Mouse (Mus musculus): ENCODE measurements around the gene B3gnt3. TPM values are rescaled to one million over a fixed set of nuclear protein-coding genes. Genes with fewer than 3 reads are reported as not detected.

The B3gnt3 gene
- total RNA-seq, 2 experiments from 2014 or later, result 5.2 to 5.5 TPM

DNA sequence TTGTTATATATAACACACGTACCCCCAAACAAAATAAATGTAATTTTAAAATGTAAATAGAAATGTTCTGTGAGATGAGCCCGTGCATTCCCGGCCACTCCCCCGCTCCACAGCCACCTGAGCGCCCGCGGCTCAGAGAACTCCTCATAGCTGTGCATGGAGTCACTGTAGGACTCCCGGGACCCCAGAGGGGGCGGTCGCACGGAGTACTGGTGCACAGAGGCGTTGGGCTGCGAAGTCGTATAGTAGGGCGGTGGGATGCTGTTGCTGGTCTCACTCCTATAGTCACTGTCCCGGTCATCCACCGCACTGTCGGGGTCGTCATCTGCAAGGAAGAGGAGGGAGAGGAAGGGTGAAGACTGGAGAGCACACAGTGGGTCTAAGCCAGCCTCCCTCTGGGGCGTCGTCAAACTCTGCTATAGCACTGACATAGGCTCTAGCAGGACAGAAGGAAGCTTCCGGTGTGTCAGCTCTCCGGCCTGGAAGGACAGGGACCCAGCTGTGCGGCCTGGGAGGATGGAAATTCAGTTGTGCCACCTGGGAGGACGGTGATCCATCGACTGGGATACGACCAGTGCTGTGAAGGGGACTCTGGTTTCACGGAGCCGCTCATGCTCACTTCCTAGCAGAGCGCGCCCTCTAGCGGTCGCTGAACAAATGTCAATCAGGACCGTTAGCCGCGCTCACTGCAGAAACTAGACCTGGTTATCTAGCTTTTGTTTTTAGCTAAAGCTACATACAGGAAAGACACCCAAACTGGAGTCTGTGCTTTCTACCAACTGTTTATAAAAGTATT, 41.1 kb downstream of the B3gnt3 start:
- intact Hi-C loops (cut with DNase I; ENCODE audit: low total_unique reads), result loop anchor here (2.0 kb wide), 1 partner anchor 96 kb away; no protein-coding TSS in a partner anchor

DNA sequence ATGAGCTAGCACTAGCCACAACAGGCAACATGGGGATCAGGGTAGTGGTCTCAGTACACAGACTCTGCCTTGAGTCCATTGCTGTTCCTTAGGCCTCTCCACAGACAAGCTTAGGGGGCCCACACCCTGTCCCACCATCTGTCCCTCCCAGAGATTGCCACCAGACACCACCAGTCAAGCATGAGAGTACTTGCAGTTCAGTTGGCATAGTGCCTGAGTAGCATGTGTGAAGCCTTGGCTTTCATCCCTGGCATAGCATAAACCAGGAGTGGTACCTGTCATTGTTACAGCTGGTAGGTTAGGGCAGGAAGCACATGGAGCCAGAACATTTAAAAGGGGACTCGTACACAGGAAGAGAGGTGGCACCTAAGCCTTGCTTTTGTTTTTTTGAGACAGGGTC, 41.8 kb downstream of the B3gnt3 start:
- intact Hi-C loops (cut with DNase I; ENCODE audit: low total_unique reads), result loop anchor here (2.0 to 5.0 kb wide), 3 partner anchors 62 to 217 kb away; partner anchors contain the start of gene Fam129c
- DNase-seq, result no peak

More for the DNA sequence above, 41.1 kb downstream of the B3gnt3 start:
- DNase-seq, result peak; percentile 81

GRCm38 (mm10) chr8:71658515-71659049, 43.0 kb downstream of the B3gnt3 start:
- intact Hi-C loops (cut with DNase I; ENCODE audit: low total_unique reads), result loop anchor here (5.0 kb wide), 2 partner anchors 61 to 216 kb away; partner anchors contain the start of gene Fam129c
- no peak for DNase-seq

DNA sequence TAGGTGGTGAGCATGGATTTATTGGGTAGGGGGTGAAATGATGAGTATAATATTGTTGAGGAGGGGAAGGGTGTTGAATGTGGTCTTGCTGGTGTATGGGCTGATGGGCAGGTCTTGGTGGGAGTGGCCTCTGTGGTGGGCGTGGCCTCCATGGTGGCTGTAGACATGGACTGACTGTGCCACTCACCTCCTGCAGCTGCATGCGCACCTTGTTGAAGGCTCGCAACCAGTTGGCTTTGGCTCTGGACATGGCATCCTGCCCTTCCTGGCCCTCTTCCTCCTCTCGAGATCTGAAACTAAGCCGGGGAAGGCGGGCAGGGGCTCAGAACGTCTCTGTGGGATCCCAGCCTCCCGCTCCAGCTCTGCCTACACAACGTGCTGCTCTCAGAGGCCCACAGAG, 43.8 kb downstream of the B3gnt3 start:
- intact Hi-C loops (cut with DNase I; ENCODE audit: low total_unique reads), result loop anchor here (5.0 kb wide), 2 partner anchors 61 to 216 kb away; partner anchors contain the start of gene Fam129c
- no peak for DNase-seq

DNA sequence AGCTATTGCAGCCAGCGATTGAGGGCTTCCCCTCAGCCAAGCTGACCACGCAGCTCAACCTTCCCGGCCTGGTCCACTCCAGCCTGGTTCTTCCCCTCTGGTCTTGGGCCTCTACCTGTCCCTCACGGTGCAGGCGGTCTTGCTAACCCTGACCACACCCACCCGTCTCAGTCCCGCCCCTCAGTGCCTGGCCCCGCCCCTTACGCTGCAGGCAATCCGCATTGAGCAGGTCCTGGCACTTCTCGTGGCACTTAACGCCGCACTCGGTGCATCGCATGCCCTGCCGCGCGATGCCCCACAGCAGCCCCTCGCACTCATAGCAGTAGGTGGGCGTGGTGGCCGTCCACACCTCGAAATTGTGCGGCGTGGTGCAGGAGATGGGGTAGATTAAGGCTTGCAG, 47.0 kb downstream of the B3gnt3 start:
- DNase-seq, result no peak
- intact Hi-C loops (cut with DNase I; ENCODE audit: low total_unique reads), result no loop called here

GRCm38 (mm10) chr8:71645510-71645909, 56.1 kb downstream of the B3gnt3 start:
- no peak for DNase-seq
- intact Hi-C loops (cut with DNase I; ENCODE audit: low total_unique reads), result no loop called here

Other genes with a start within 250 kb of the B3gnt3 start
- gene Abhd8, start 238.1 kb downstream of the B3gnt3 start, total RNA-seq (2021), result 10 to 100 TPM; 22.8 to 27.6 TPM
- gene Mrpl34, start 236.8 kb downstream of the B3gnt3 start, total RNA-seq (2021), result 10 to 100 TPM; 44.0 to 45.2 TPM
- gene Dda1, start 232.6 kb downstream of the B3gnt3 start, total RNA-seq (2021), result 10 to 100 TPM; 28.3 to 31.8 TPM
- gene Ano8, start 215.8 kb downstream of the B3gnt3 start, total RNA-seq (2021), result 10 to 100 TPM; 14.4 to 16.2 TPM
- 1 to 10 TPM; 7.5 to 8.5 TPM for gene Gtpbp3, start 213.7 kb downstream of the B3gnt3 start, total RNA-seq (2021)
- 10 to 100 TPM in 1 of 2 experiments, 1 to 10 TPM in 1; 7.7 to 11.7 TPM for gene Plvap, start 190.0 kb downstream of the B3gnt3 start, total RNA-seq (2021)
- gene Ccdc194, start 176.1 kb downstream of the B3gnt3 start, total RNA-seq (2021), result under 1 TPM in 1 of 2 experiments, not detected in 1; 0.33 TPM
- gene Bst2, start 164.3 kb downstream of the B3gnt3 start, total RNA-seq (2021), result 1 to 10 TPM; 8.6 to 9.3 TPM
- gene Mvb12a, start 158.9 kb downstream of the B3gnt3 start, total RNA-seq (2021), result 10 to 100 TPM; 20.4 to 20.6 TPM
- under 1 TPM in 1 of 2 experiments, not detected in 1; 0.21 TPM for gene Tmem221, start 142.9 kb downstream of the B3gnt3 start, total RNA-seq (2021)
- gene Nxnl1, start 135.2 kb downstream of the B3gnt3 start, total RNA-seq (2021), result under 1 TPM in 1 of 2 experiments, not detected in 1; 0.18 TPM
- 10 to 100 TPM; 29.9 to 50.8 TPM for gene Slc27a1, start 132.9 kb downstream of the B3gnt3 start, total RNA-seq (2021)
- gene Pgls, start 109.6 kb downstream of the B3gnt3 start, total RNA-seq (2021), result 10 to 100 TPM; 40.5 to 43.3 TPM
- gene Fam129c, start 104.1 kb downstream of the B3gnt3 start, total RNA-seq (2021), result under 1 TPM; 0.59 to 0.82 TPM
- 10 to 100 TPM; 35.6 to 39.3 TPM for gene Colgalt1, start 90.8 kb downstream of the B3gnt3 start, total RNA-seq (2021)
- under 1 TPM; 0.18 to 0.20 TPM for gene Unc13a, start 30.0 kb downstream of the B3gnt3 start, total RNA-seq (2021)
- 1 to 10 TPM; 2.6 to 2.8 TPM for gene Jak3, start 25.5 kb downstream of the B3gnt3 start, total RNA-seq (2021)
- gene Insl3, start 12.6 kb downstream of the B3gnt3 start, total RNA-seq (2021), result 1 to 10 TPM; 1.1 to 1.5 TPM
- gene Fcho1, start 23.9 kb upstream of the B3gnt3 start, total RNA-seq (2021), result under 1 TPM; 0.39 to 0.53 TPM
- 1 to 10 TPM; 2.7 to 3.1 TPM for gene Zfp709, start 180.2 kb upstream of the B3gnt3 start, total RNA-seq (2021)
- 1 to 10 TPM; 1.5 to 2.5 TPM for gene Zfp882, start 206.8 kb upstream of the B3gnt3 start, total RNA-seq (2021)
- 10 to 100 TPM; 17.9 to 18.4 TPM for gene Zfp617, start 206.8 kb upstream of the B3gnt3 start, total RNA-seq (2021)
- 1 to 10 TPM; 2.9 to 3.3 TPM for gene Zfp961, start 249.2 kb upstream of the B3gnt3 start, total RNA-seq (2021)

Data from gastrocnemius, postnatal 14 days (tissue).